Mouse (Mus musculus) kidney, postnatal 4 days (tissue): ENCODE measurements around the gene Bcr.
A peak's percentile ranks its signal among the peaks of the same experiment; 100 is the strongest.

Experiments used
- DNase-seq, 2 experiments: peaks; one replicate each; pipeline ENCODE4 v3.0.0; 2021; ENCODE audit warnings: mixed read lengths in 2 of 2

Gene Bcr

DNA sequence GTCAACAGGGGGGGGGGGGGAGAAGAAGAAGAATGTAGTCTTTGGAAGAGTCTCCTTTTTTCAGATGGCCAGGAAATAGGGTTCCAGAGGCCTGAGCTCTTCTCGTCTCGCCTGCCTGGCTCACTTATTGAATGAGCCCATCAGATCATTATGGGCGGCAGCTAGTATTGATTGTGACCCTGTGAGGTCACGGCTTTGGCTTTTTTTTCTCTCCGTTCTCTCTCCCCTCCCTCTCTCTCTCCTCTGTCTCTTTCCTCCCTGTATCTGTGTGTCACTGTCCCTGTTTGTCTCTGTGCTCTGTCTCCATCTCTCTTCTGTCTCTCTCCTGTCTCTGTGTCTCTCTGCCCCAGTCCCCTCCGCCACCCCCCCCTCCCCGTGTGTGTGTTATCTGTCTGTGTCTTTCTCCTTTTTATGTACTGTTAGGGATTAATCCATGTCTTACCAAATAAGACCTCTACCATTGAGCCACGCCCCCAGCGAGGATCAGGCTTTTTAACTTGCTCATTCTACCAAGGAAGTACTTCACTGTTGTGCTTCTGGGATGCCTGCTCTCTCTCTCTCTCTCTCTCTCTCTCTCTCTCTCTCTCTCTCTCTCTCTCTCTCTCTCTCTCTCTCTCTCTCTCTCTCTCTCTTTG is 1.5 kb upstream of the Bcr start:
- peak; percentile 58 to 69 for DNase-seq

DNA sequence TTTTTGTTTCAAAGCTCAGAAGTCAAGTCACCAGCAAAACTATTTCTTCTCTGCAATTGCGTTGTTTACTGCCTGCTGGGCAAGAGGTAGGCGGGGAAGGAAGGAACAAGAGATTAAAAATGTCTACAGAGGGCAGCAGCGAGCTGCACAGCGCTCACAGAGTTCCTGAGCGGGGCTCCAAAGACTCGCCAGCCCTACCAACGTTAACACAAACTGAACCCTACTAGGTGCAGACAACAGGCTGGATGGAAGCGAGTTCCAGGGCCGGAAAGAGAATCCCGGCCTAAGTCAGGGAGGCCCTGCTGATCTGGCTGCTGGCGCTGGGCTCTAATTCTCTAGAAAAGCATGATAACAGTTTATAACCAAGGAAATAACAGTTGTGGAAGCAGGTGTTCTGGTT is 996 bp upstream of the Bcr start:
- DNase-seq = peak; percentile 76 to 82

DNA sequence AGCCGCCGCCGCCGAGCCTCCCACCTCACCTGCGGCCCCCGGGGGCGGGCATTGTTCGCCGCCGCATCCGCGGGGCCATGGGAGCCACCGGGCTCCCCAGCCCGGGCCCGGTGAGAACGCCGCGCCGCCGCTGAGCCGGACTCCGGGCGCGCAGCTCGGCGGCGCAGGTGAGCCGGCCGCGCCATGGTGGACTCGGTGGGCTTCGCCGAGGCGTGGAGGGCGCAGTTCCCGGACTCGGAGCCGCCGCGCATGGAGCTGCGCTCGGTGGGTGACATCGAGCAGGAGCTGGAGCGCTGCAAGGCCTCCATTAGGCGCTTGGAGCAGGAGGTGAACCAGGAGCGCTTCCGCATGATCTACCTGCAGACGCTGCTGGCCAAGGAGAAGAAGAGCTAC is 447 bp downstream of the Bcr start:
- peak in 1 of 2 experiments; percentile 60 for DNase-seq

DNA sequence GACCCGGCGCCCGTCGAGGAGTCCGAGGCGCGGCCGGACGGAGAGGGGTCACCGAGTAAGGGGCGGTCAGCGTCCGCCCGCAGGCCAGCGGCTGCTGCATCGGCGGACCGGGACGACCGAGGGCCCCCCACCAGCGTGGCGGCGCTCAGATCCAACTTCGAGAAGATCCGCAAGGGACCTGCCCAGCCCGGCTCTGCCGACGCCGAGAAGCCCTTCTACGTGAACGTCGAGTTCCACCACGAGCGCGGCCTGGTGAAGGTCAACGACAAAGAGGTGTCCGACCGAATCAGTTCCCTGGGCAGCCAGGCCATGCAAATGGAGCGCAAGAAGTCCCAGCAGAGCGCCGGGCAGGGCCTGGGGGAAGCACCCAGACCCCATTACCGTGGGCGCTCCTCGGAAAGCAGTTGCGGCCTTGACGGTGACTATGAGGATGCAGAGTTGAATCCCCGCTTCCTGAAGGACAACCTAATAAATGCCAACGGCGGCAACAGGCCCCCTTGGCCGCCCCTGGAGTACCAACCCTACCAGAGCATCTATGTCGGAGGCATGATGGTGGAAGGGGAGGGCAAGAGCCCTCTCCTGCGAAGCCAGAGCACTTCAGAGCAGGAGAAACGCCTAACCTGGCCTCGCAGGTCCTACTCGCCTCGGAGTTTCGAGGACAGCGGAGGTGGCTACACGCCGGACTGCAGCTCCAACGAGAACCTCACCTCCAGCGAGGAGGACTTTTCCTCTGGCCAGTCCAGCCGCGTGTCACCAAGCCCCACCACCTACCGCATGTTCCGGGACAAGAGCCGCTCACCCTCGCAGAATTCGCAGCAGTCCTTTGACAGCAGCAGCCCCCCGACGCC is 1.2 kb downstream of the Bcr start:
- DNase-seq = peak; percentile 44 to 61

DNA sequence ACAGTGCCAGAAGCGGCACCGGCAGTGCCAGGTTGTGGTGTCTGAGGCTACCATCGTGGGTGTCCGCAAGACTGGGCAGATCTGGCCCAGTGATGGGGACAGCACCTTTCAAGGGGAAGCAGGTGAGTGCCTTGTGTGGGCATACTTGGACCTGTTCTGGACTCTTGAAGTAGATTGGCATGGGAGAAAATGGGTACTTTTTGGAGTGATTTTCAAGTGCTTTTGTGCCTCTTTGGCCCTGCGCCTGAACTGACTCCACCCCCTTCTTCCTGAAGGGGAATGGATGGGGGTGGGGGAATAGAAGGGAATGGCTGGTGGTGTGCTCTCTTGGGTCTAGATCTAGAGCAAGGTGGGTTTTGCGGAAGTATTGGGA is 1.8 kb downstream of the Bcr start:
- DNase-seq = peak; percentile 40 to 49

DNA sequence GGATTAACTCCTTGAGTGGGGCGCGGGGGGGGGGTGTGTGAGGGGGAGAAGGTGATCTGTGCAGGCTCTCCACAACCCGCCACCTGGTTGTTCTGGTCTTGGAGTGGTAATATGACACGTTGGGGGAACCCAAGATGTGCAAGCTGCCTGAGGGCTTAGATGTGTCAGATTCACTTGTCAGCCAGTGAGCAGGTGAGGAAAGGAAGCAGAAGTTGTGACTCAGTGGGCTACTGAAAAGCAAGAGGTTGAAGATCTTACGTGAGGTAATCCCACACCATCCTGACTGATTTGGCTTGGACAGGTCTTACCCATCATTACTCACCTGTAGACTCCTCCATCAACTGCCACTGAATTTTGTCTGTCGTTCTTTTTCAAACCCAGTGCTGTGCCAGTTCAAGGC is 2.2 kb downstream of the Bcr start:
- DNase-seq = no peak

DNA sequence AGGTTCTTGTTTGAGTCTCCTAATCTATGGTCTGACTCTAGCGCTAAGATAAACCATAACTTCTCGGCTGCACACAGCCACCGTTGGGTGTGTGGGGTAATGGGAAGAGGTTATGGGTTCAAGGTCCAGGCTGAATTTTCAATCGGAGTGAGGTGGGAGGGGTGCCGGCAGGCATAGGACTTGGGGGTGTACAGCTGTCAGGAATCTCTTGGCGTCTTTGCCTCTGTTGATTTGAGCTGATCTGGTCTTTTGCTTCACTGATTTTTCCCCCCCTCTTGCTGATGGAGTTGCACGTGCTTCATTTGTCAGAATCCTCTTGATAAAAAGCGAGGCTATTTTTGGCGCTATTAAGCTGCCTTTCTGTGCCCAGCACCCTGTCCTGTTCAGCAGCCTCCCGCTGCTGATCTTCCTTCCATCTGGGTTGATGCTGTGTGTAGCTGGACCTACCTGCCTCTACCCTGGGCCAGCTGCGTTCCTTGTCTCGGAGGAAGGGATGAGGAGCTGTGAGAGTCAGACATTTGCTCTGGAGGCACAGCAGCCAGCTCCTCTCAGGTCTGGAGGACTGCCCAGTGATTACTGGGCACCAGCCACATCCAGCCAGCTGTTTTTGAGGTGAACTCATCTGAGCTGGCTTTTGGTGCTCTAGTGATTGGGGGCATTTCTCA is 3.0 kb downstream of the Bcr start:
- DNase-seq = no peak

DNA sequence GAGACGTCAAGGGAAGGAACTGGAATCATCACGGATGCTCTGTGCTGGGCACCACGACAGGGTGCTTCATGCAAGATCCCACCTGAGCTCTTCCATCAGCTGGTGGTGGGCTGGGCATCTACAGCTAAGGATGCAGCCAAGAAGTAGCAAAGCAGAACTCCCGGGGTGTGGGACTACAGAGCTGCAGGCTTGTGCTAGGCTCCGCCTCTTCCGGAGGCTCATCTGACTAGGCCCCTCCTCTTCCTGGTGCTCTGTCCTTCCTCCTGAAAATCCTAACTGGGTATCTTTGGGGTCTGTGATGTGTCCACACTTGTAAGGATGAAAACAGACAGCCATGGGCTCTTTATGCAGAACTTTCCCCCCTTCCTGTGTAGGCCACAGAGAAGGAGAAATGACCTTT is 5.3 kb downstream of the Bcr start:
- DNase-seq = no peak

DNA sequence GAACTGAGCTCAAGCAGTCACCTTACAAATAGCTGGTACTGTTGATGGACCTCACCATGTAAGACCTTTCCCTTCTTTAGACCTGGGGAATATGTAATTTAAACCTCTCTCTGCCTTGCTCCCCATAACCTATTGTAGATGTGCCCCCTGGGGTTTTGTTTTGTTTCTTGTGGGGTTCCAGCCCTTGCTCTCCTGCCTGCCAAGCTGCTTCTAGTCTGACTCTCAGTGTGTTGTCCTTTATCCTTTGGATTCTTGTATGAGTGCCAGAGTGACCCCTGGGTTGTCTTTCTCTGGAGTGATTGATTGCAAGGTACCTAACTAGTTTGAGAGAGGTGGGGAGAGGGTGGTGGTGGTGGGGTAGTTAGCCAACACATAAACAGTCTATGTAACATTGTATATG is 7.1 kb downstream of the Bcr start:
- DNase-seq = no peak

DNA sequence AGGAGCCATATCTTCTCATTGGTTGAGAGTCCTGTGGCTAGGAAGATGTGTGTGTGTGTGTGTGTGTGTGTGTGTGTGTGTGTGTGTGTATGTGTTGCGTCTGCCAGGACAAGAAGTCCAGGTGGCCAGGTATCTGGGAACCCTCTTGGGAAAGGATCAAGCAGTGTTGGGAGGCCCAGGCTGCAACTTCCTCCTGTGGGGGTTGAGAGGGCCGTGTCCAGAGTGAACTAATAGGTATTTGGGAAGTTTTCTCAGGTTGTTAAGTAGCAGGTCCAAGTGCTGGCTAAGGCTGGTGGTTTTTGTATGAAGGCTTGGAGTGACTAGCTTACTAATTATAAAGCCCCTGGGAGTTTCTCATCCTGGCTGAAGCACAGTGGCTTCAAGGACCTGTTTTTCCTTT is 7.7 kb downstream of the Bcr start:
- DNase-seq = no peak

DNA sequence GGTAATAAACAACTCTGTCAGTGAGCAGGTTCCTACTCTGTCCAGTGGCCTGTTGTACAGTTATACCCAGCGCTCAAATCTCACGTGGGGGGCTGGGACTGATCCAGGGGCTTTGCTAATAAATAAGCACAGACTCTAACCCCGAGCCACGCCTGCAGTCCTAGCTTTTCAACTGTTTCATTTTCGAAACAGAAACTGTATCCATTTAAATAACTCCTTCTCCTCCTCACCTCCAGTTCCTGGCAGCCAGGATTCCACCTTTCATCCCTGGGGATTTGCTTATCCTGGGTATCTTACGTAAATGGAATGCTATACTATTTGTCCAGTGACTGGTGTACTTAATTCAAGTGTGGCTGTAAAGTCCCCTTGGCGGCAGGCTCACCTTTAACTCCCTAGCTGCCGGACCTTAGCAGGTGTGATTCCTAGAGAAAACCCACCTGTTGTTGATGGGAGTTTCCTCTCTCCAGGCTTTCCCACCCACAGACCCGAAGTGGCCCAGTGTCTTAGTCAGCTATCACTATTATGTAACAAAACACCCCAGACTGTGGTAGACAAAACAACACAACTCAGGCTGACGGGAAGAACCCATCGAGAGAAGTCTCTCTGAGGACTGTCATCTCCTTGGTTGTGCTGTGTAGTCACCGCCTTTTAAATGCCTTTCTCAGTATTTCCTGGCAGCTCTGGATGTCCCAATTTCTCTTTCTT is 8.4 kb downstream of the Bcr start:
- peak in 1 of 2 experiments; percentile 18 for DNase-seq

DNA sequence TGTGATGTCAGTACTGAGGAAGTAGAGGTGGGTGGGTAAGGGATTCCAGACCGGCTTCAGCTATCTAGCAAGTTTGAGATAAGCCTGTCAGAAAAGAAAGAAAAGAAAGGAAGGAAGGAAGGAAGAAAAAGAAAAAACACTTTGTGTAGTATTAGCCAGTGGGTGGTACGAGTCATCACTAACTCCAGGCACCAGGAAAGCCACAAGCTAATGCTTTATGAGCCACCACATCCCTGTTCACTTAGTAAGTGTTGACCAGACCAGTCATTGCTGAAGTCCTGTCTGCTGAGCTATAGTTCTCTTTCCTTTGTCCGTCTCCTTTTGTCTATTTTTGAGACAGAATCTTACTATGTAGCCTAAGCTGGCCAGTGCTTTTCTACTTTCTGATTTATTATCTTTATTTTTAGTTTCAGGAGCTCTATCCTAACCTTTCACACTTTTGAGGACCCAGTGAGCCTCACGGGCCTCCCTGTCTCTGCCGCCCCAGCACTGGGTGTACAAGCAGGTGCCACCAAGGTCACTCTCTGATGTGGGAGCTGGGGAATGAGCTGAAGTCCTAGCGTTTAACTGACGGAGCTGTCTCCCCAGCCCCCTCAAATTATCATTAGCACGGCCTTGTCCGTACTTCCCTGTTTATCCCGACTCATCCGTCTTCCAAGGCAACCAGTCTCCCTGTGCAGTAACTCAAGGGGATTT is 10.0 kb downstream of the Bcr start:
- no peak for DNase-seq

DNA sequence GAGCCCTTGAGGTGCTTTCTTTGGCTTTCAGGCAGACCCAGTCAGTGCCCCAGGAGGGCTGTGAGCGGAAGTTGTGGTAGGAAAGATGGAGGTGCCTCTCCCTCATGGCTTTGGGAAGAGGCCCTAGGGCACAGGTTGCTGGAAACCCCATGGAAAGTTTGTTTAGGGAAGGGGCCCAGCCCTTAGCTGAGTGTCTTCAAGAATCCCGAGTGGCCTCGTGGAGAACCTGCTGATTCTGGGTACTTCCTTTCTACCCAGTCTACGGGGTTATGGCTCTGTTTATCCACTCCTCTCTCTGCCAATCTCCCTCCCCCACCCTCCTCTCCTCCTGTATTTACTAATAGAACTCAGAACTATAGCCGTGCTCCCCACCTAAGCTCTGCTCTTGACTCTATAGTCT is 15.3 kb downstream of the Bcr start:
- DNase-seq = no peak

DNA sequence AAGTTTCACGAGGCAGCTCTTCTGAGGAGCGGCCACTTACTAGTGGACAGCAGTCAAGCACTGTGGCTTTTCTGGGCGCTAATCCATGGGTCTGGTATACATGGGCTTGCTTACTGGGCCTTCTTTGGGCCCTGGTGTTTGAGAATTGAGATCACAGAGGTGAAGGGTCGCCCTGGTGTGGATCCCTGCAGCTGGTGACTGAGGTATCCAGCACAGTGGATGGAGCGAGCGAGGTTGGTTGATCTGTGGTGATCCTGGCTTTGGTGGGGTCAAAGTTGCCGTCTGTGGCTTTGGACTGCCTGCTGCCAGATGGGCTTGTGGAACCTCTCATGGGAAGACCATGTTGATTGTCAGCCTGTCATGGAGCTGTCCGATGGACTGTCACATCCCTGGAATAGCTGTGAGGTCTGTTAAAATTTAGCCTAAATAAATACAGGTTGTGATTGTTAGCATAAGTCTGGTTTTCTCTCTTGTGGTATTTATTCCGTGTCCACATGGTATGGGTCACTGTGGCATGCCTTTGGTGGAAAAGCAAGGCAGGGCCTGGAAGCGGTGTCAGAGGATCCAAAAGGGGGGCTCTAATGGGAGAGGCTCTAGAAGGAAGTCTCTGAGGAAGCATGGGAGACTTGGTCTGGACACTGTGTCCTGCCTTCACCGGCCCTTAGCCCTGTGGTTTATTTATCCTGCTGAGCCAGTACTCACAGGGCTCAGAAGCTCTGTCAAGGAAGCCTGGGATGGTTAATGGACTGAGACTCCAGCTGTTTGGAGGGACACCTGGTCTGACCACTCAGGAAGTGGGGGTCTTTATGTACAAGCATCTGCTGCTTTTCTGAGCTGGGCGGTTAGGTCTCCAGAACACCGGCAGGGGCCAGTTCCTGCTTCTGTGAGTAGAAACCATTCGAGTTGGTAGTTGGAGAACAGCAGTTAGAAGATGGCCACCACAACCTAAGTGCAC is 18.1 kb downstream of the Bcr start:
- DNase-seq = no peak

DNA sequence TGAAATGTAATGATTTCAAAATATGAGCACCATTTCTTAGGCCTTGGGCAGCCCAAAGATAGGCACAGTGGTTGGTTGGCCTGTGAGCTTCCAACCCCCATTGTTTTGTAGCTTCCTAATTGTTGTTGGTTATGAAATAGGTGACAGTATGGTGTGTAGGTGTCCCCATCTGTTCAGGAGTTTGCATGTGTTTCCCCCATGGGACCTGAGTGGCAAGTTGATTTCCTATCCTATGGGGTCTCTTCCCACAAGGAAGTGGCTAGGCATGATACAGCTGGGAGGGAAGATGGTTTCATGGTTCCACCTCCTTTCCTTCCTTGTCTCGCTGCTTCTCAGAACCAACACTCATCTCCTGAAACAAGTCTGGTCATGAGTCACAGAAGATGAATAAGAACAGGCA is 24.9 kb downstream of the Bcr start:
- DNase-seq = no peak

DNA sequence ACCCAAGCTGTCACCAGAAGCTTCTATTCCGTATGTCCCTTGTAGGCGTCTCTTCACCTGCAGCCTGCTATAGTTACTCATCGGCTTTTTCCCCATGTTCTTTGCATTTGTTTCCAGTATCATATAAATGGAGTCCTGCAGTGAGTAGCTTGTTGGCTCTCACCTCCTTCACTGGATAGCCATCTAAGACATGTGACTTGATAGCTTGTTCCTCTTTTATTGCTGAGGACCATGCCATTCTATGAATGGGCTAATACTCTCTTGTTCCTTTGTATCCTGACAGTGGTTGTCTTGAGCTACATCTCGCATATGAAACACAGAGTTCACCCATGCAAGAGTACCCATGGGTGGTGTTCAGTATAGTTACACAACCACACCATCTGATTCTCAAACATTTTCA is 28.1 kb downstream of the Bcr start:
- no peak for DNase-seq

DNA sequence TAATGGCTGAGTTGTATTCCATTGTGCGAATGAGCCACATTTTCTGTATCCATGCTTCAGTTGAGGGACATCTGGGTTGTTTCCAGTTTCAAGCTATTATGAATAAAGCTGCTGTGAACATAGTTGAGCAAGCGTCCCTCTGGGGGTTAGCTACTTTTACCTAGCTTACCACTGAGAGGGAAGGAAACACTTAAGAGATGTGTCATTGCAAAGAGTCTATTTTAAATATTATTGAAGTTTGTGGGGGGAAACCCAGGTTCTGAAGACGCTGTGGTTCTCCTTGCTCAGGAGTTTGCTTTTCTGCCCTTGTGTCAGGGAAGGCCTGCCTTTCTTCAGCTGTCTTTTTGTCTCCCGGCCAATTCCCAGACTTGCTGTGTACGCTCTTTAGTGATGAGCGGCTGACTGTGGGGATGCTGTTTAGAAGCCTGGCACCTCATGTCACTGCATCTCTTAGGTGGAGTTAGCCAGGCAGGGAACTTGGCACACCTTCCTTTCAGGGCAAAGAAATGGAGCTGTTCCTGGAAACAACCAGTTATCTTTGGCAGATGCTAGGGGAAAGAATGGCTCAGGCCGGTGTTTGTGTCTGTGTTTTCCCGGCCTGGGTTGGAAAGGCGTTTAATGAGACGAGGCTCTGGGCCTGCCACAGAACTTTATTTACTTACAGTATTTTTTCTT is 31.2 kb downstream of the Bcr start:
- no peak for DNase-seq

DNA sequence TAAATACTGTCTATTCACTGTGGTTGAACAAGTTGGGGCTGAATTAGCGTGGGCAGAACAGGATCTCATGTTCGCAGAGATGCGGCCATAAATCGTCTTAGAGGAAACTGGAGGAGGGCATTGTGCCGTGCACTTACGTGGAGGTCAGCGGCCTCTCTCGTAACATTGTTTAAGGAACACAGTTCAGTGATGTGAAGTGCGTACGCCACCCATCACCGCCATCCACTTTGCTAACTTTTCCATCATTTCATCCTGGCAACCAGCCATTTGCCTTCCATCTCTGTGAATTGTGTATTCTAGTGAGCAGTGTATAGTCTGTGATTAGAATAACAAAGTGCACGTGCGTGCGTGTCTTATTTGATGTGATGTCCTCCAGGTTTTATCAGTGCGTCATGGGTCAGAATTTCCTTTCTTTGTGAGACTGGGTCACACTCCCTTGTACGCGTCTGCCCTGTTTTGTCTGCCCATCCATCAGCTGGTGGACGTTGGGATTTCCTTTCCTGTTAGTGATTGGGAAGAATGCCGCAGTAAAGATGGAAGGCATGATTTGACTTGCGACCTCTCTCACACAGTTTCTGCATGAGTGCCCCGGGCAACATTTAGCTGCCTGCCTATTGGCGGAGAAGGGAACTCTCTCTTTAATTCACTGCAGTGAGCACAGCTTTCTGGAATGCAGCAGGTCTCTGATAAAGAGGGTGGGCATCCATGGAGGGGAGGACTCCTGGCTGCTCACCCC is 33.0 kb downstream of the Bcr start:
- DNase-seq = peak; percentile 37 to 59

DNA sequence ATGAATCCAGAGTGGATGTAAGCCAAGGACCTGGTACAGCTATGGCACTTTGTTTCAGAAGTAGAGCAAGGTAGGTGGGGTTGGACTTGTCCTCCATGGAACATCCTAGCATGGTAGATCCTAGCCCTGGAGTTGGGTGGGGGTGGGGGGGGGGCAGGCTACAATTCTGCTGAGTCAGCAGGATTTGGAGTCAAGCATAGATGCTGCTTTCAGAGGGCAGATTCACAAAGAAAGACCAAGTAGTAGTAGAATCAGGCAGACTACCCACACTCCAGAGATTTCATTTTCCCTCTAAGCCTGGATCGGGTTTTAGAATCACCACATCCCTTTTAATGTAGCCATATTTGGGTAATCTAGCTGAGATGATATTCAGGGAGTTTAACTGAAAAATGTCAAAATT is 33.9 kb downstream of the Bcr start:
- no peak for DNase-seq

DNA sequence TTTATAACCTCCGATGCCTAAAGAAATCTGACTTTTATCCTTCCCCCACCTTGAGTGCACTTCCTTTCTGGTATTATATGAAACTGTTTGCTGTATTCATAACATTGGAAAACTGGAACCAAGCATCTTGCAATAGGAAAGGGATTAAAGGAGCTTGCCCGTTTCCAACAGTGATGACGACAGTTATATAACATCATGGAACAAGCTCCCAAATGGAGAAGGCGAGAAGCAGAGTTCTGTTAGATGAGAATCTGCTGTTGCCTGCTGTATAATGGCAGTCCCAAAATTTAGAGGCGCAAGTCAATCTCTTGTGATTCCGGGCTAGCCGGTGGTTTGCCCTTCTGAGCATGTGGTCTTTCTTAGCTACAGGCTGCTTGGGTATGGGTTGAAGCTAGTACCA is 34.8 kb downstream of the Bcr start:
- DNase-seq = no peak
